Mouse (Mus musculus) left cerebral cortex, postnatal 14 days (tissue): ENCODE data around the gene Stk11. TPM values are rescaled to one million over a fixed set of nuclear protein-coding genes. Genes with fewer than 3 reads are reported as not detected.
A peak's percentile ranks its signal among the peaks of the same experiment; 100 is the strongest.

ENCODE experiments used
- DNase-seq, 2 experiments: peaks; one replicate each; pipeline ENCODE4 v3.0.0; 2021 to 2022; ENCODE audit warnings: low spot score in 2 of 2, mixed read lengths in 1 of 2
- intact Hi-C: fragments of 180-260 bp; cut with DNase I; formaldehyde crosslinking; loops from one replicate; pipeline ENCODE4 v1.15.1; 2025
- long read RNA-seq, 2 experiments: library from polyadenylated mRNA; stranded (forward); transcript quantifications; one replicate each; pipeline ENCODE4 v2.0.0; 2021
- total RNA-seq, 2 experiments: library from RNA; stranded (reverse); gene quantifications; 2 replicates each; pipeline ENCODE4 v1.2.3; 2021

Stk11 gene
- 10 to 100 TPM; 86.2 to 90.8 TPM for total RNA-seq
- long read RNA-seq, experiment 1, transcript Stk11-201 (10 exons, 2,566 nt), result major isoform, 7 of 10 reads
- long read RNA-seq, experiment 1, partial matches to known transcripts, result 1 of 10 reads
- long read RNA-seq, experiment 1, other reads (novel, unspliced or antisense), result 2 of 10 reads
- long read RNA-seq, experiment 2, transcript Stk11-201 (10 exons, 2,566 nt), result major isoform, 7 of 10 reads
- long read RNA-seq, experiment 2, partial matches to known transcripts, result 1 of 10 reads
- long read RNA-seq, experiment 2, other reads (novel, unspliced or antisense), result 2 of 10 reads

- DNase-seq, result peak; percentile 100
- intact Hi-C loops, result no loop called here
Measured at GRCm38 (mm10) chr10:80115290-80115943, at the start of gene Stk11. TSS of gene Stk11 (plus strand) at chr10:80115803.

GRCm38 (mm10) chr10:80069251-80069650 is 46.4 kb upstream of the Stk11 start:
- intact Hi-C loops, result no loop called here

GRCm38 (mm10) chr10:80069948-80070450 is 45.6 kb upstream of the Stk11 start:
- DNase-seq, result no peak
- intact Hi-C loops, result no loop called here

More at GRCm38 (mm10) chr10:80069251-80069650, 46.4 kb upstream of the Stk11 start:
- DNase-seq, result no peak

- DNase-seq, result peak; percentile 67 to 70
- intact Hi-C loops, result no loop called here
Measured at GRCm38 (mm10) chr10:80070837-80071515, 44.6 kb upstream of the Stk11 start.

GRCm38 (mm10) chr10:80071516-80071900 is 44.1 kb upstream of the Stk11 start:
- no peak for DNase-seq
- intact Hi-C loops, result no loop called here

GRCm38 (mm10) chr10:80072623-80073489 is 42.7 kb upstream of the Stk11 start:
- DNase-seq, result no peak
- intact Hi-C loops, result no loop called here

GRCm38 (mm10) chr10:80074813-80075601 is 40.6 kb upstream of the Stk11 start:
- intact Hi-C loops, result no loop called here
- DNase-seq, result peak; percentile 49 to 62

GRCm38 (mm10) chr10:80075924-80076323 is 39.7 kb upstream of the Stk11 start:
- no peak for DNase-seq
- intact Hi-C loops, result no loop called here

GRCm38 (mm10) chr10:80076386-80076785 is 39.2 kb upstream of the Stk11 start:
- DNase-seq, result no peak
- intact Hi-C loops, result no loop called here

- intact Hi-C loops, result no loop called here
Measured at GRCm38 (mm10) chr10:80077312-80077711, 38.3 kb upstream of the Stk11 start.

GRCm38 (mm10) chr10:80078366-80078765 is 37.2 kb upstream of the Stk11 start:
- DNase-seq, result no peak
- intact Hi-C loops, result no loop called here

More at GRCm38 (mm10) chr10:80077312-80077711, 38.3 kb upstream of the Stk11 start:
- DNase-seq, result no peak

GRCm38 (mm10) chr10:80080396-80081070 is 35.1 kb upstream of the Stk11 start:
- no peak for DNase-seq
- intact Hi-C loops, result no loop called here

- no peak for DNase-seq
- intact Hi-C loops, result no loop called here
Measured at GRCm38 (mm10) chr10:80081075-80081474, 34.5 kb upstream of the Stk11 start.

- intact Hi-C loops, result no loop called here
- peak; percentile 33 to 37 for DNase-seq
Measured at GRCm38 (mm10) chr10:80084817-80085487, 30.7 kb upstream of the Stk11 start.

- no peak for DNase-seq
- intact Hi-C loops, result no loop called here
Measured at GRCm38 (mm10) chr10:80086847-80087246, 28.8 kb upstream of the Stk11 start.

- intact Hi-C loops, result no loop called here
- no peak for DNase-seq
Measured at GRCm38 (mm10) chr10:80087483-80087882, 28.1 kb upstream of the Stk11 start.

GRCm38 (mm10) chr10:80089146-80089545 is 26.5 kb upstream of the Stk11 start:
- no peak for DNase-seq
- intact Hi-C loops, result no loop called here

GRCm38 (mm10) chr10:80091527-80091926 is 24.1 kb upstream of the Stk11 start:
- intact Hi-C loops, result no loop called here
- no peak for DNase-seq
